Mouse (Mus musculus) gastrocnemius, postnatal 36 days (tissue): ENCODE measurements at regions not wholly inside any gene's neighbourhood (a gene's known extent, or its start where the extent isn't known, plus 50 kb on each side); places are given as distances from the start of the nearest gene placed in this dataset.
"Not testable (repeated sequence)": the region's sequence is repeated elsewhere in the genome, so short reads cannot be mapped to it uniquely, and the experiment has no call there.

Experiments used
- DNase-seq, 2 experiments: peaks; one replicate each; pipeline ENCODE4 v3.0.0; 2022
- intact Hi-C: fragments of 180-260 bp; cut with DNase I; formaldehyde crosslinking; loops from one replicate; pipeline ENCODE4 v1.15.1; 2025

GRCm38 (mm10) chr14:87215099-87215498 lies 74.1 kb upstream of the Diaph3 start:
- DNase-seq = no peak
- intact Hi-C loops = no loop called here

- intact Hi-C loops = no loop called here
- no peak for DNase-seq
Observed at GRCm38 (mm10) chr14:87217042-87217441, 76.0 kb upstream of the Diaph3 start.

GRCm38 (mm10) chr14:87219975-87220374 lies 78.9 kb upstream of the Diaph3 start:
- no peak for DNase-seq
- intact Hi-C loops = no loop called here

- DNase-seq = no peak
- intact Hi-C loops = no loop called here
Observed at GRCm38 (mm10) chr14:87224870-87225269, 83.8 kb upstream of the Diaph3 start.

- DNase-seq = no peak
- intact Hi-C loops = no loop called here
Observed at GRCm38 (mm10) chr14:87249258-87249657, 108.2 kb upstream of the Diaph3 start.

GRCm38 (mm10) chr14:87255484-87256208 lies 114.6 kb upstream of the Diaph3 start:
- intact Hi-C loops = no loop called here
- no peak for DNase-seq

GRCm38 (mm10) chr14:87261726-87262125 lies 120.7 kb upstream of the Diaph3 start:
- DNase-seq = no peak
- intact Hi-C loops = no loop called here

- DNase-seq = no peak
- intact Hi-C loops = no loop called here
Observed at GRCm38 (mm10) chr14:87264826-87265225, 123.8 kb upstream of the Diaph3 start.

GRCm38 (mm10) chr14:87266309-87266708 lies 125.3 kb upstream of the Diaph3 start:
- no peak for DNase-seq
- intact Hi-C loops = no loop called here

- intact Hi-C loops, DNase-seq: not testable (repeated sequence)
Observed at GRCm38 (mm10) chr14:87289266-87289665, 127.2 kb upstream of the Tdrd3 start.

GRCm38 (mm10) chr14:87289708-87290243 lies 126.7 kb upstream of the Tdrd3 start:
- DNase-seq = no peak
- intact Hi-C loops = no loop called here

GRCm38 (mm10) chr14:87295206-87295605 lies 121.2 kb upstream of the Tdrd3 start:
- DNase-seq = no peak
- intact Hi-C loops = no loop called here

- DNase-seq = no peak
Observed at GRCm38 (mm10) chr14:87297160-87297559, 119.3 kb upstream of the Tdrd3 start.

GRCm38 (mm10) chr14:87300838-87301237 lies 115.6 kb upstream of the Tdrd3 start:
- no peak for DNase-seq
- intact Hi-C loops = no loop called here

More at GRCm38 (mm10) chr14:87297160-87297559, 119.3 kb upstream of the Tdrd3 start:
- intact Hi-C loops = no loop called here

- intact Hi-C loops = no loop called here
- DNase-seq = no peak
Observed at GRCm38 (mm10) chr14:87301564-87301963, 114.9 kb upstream of the Tdrd3 start.

GRCm38 (mm10) chr14:87305481-87305880 lies 111.0 kb upstream of the Tdrd3 start:
- intact Hi-C loops = no loop called here
- no peak for DNase-seq

- no peak for DNase-seq
- intact Hi-C loops = no loop called here
Observed at GRCm38 (mm10) chr14:87306011-87306410, 110.4 kb upstream of the Tdrd3 start.

GRCm38 (mm10) chr14:87308016-87308415 lies 108.4 kb upstream of the Tdrd3 start:
- intact Hi-C loops = no loop called here
- DNase-seq = no peak

- intact Hi-C loops = loop anchor here (5.0 kb wide), 1 partner anchor 140 kb away; no protein-coding TSS in a partner anchor
Observed at GRCm38 (mm10) chr14:87312318-87312717, 104.1 kb upstream of the Tdrd3 start.

GRCm38 (mm10) chr14:87314999-87315732 lies 101.3 kb upstream of the Tdrd3 start:
- intact Hi-C loops = loop anchor here (5.0 kb wide), 1 partner anchor 137 kb away; no protein-coding TSS in a partner anchor
- DNase-seq = no peak

More at GRCm38 (mm10) chr14:87312318-87312717, 104.1 kb upstream of the Tdrd3 start:
- DNase-seq = no peak

GRCm38 (mm10) chr14:87327841-87328240 lies 88.6 kb upstream of the Tdrd3 start:
- DNase-seq = no peak
- intact Hi-C loops = no loop called here
